Mouse (Mus musculus) testis, adult 2 months (tissue): ENCODE data around the gene Txndc2.

Experiments used
- CTCF ChIP-seq: fragments of 200-500 bp; IDR thresholded peaks from 2 replicates; pipeline ENCODE4 v1.5.1; 2012; ENCODE audit warnings: low read depth, mild to moderate bottlenecking, inconsistent platforms, low read length, moderate library complexity; ENCODE audit not compliant: control insufficient read depth, insufficient read depth, insufficient replicate concordance
- POLR2A ChIP-seq: fragments of 200-500 bp; IDR thresholded peaks from 2 replicates; pipeline ENCODE4 v1.6.1; 2012; ENCODE audit warnings: low read depth, mild to moderate bottlenecking, inconsistent platforms, low read length, moderate library complexity; ENCODE audit not compliant: control insufficient read depth

DNA sequence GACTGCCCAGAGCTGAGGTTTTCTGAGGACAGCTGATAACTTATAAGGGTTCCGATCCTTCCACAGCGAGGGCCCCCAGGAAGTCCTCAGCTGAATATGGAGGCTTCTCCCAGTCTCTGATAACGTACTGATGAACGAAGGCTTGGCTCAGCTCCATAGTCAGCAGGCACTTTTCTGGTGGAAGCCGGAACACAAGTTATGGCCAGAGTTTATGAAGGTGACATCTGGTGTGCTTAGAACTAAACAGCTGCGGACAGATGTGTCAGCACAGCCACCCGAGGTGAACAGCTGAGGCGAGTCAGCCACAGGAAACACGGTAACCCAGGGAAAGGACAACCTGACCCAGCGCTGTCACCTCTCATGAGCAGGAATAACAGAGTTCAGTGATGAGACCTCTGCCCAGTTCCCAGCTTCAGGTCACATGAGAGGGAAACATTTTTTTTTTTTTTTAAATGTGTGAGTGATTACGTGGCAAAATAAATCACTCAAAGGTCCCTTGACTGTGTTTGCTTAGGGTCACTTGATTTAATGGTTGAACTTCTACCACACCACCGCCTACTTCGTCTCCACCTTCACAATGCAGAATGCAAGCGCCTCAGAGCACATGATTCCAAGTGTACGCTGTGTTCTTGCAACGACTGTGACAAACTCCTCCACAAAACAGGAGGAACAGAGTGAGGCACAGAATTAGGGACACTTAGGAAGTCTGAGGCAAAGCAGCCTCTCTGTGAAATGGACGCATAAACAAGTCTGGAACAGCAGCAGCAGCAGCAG lies 24.6 kb upstream of the Txndc2 start:
- no peak for TF ChIP-seq CTCF
- no peak for TF ChIP-seq POLR2A
